Mouse (Mus musculus): ENCODE results near the gene Cgref1. TPM values are rescaled to one million over a fixed set of nuclear protein-coding genes. Genes with fewer than 3 reads are reported as not detected.

Gene Cgref1
- polyA plus RNA-seq, 1 experiment from 2014 or later = 62.7 TPM

- H3K27ac ChIP-seq = peak within 1 kb of the TSS; percentile 79
- H3K27me3 ChIP-seq (replicated peaks) = no peaks in the 10 kb centered on the region
- H3K4me3 ChIP-seq = peak within 1 kb of the TSS; percentile 58
- H3K9ac ChIP-seq = peak within 1 kb of the TSS; percentile 55
- peak; percentile 87 for ATAC-seq (replicated peaks)
- no peaks in the 10 kb centered on the region for H3K36me3 ChIP-seq (replicated peaks)
- WGBS = 1% methylated on average over 38 of the region's 40 CpGs
- H3K9me3 ChIP-seq = no peaks in the 10 kb centered on the region
- H3K4me1 ChIP-seq = peaks cover 22% of the 10 kb centered on the region
- peak within 1 kb of the TSS; percentile 90 for H3K4me2 ChIP-seq
Observed at GRCm38 (mm10) chr5:30921256-30922033, 23.9 kb downstream of the Cgref1 start, which contains the start of gene Khk. TSS of gene Khk (plus strand) at chr5:30921431.

DNA sequence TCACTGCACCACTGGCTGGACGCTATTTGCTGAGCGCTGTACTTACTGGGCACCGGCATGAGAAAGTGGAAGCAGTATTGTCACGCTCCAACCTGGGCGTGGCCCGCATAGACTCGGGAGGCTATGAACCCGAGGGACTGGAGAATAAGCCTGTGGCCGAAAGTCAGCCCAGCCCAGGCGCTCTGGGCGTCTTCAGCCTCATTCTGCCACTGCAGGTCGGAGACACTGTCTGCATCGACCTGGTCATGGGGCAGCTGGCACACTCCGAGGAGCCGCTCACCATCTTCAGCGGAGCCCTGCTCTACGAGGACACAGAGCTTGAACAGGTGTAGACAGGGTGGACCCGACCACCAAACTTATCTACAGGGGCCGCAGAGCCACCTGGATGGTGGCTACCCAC lies 24.8 kb downstream of the Cgref1 start:
- Histone ChIP-seq H3K27ac (no peak overlapping the region), H3K9me3 (no peaks in the 10 kb centered on the region), H3K4me2 (no peak overlapping the region), H3K4me3 (no peak overlapping the region), H3K4me1 (peaks cover 28% of the 10 kb centered on the region), H3K9ac (no peak overlapping the region), H3K36me3 (replicated peaks) (no peaks in the 10 kb centered on the region), H3K27me3 (replicated peaks) (no peaks in the 10 kb centered on the region)
- whole genome bisulfite sequencing = 65% methylated on average over 19 of the region's 19 CpGs
- ATAC-seq (replicated peaks) = peak; percentile 8; the same call in 1 of the 2 replicates

GRCm38 (mm10) chr5:30919831-30920614 lies 25.4 kb downstream of the Cgref1 start:
- WGBS = 72% methylated on average over 11 of the region's 11 CpGs
- H3K27ac ChIP-seq = no peak overlapping the region
- H3K9ac ChIP-seq = no peak overlapping the region
- no peak for ATAC-seq (replicated peaks)
- H3K27me3 ChIP-seq (replicated peaks) = no peaks in the 10 kb centered on the region
- H3K4me1 ChIP-seq = peaks cover 33% of the 10 kb centered on the region
- no peaks in the 10 kb centered on the region for H3K9me3 ChIP-seq
- H3K36me3 ChIP-seq (replicated peaks) = no peaks in the 10 kb centered on the region
- H3K4me2 ChIP-seq = no peak overlapping the region
- no peak overlapping the region for H3K4me3 ChIP-seq

- no peak for ATAC-seq (replicated peaks)
- WGBS = 86% methylated on average over 8 of the region's 8 CpGs
- no peak overlapping the region for H3K4me2 ChIP-seq
- H3K4me1 ChIP-seq = peaks cover 35% of the 10 kb centered on the region
- no peaks in the 10 kb centered on the region for H3K27me3 ChIP-seq (replicated peaks)
- H3K4me3 ChIP-seq = no peak overlapping the region
- no peak overlapping the region for H3K27ac ChIP-seq
- no peaks in the 10 kb centered on the region for H3K9me3 ChIP-seq
- no peak overlapping the region for H3K9ac ChIP-seq
- H3K36me3 ChIP-seq (replicated peaks) = no peaks in the 10 kb centered on the region
Observed at GRCm38 (mm10) chr5:30918691-30919090, 26.7 kb downstream of the Cgref1 start.

DNA sequence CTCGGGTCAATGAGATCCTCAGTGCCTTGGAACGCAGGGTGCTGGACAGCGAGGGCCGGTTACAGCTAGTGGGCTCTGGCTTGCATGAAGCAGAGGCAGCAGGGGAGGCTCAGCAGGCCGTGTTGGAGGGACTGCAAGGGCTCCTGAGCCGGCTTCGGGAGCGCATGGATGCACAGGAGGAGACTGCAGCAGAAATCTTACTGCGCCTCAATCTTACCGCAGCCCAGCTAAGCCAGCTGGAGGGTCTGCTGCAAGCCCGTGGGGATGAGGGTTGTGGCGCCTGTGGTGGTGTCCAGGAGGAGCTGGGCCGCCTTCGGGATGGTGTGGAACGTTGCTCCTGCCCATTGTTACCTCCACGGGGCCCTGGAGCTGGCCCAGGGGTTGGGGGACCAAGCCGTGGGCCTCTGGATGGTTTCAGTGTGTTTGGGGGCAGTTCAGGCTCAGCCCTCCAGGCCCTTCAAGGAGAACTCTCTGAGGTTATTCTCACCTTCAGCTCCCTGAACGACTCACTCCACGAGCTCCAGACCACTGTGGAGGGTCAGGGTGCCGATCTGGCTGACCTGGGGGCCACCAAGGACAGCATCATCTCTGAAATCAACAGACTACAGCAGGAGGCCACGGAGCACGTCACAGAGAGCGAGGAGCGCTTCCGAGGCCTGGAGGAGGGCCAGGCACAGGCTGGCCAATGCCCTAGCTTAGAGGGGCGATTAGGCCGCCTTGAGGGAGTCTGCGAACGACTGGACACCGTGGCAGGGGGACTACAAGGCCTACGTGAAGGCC lies 27.3 kb downstream of the Cgref1 start:
- Histone ChIP-seq H3K36me3 (replicated peaks) (no peaks in the 10 kb centered on the region), H3K27me3 (replicated peaks) (no peaks in the 10 kb centered on the region), H3K27ac (no peak overlapping the region), H3K4me3 (no peak overlapping the region), H3K9ac (no peak overlapping the region), H3K4me1 (peaks cover 40% of the 10 kb centered on the region), H3K9me3 (no peaks in the 10 kb centered on the region), H3K4me2 (no peak overlapping the region)
- no peak for ATAC-seq (replicated peaks)
- WGBS = 82% methylated on average over 31 of the region's 31 CpGs

DNA sequence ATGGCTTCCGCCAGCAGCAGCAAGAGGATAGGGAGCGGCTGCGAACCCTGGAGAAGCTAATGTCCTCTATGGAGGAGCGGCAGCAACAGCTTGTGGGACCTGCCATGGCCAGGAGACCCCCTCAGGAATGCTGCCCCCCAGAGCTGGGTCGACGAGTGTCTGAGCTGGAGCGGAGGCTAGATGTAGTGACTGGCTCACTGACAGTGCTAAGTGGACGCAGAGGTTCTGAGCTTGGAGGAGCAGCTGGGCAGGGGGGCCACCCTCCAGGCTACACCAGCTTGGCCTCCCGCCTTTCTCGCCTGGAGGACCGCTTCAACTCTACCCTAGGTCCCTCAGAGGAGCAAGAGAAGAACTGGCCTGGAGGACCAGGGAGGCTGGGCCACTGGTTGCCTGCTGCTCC lies 28.0 kb downstream of the Cgref1 start:
- Histone ChIP-seq H3K9me3 (no peaks in the 10 kb centered on the region), H3K4me1 (peaks cover 34% of the 10 kb centered on the region), H3K27ac (no peak overlapping the region), H3K4me3 (no peak overlapping the region), H3K27me3 (replicated peaks) (no peaks in the 10 kb centered on the region), H3K4me2 (no peak overlapping the region), H3K9ac (no peak overlapping the region), H3K36me3 (replicated peaks) (no peaks in the 10 kb centered on the region)
- ATAC-seq (replicated peaks) = no peak
- WGBS = 88% methylated on average over 11 of the region's 11 CpGs

GRCm38 (mm10) chr5:30916841-30917240 lies 28.6 kb downstream of the Cgref1 start:
- H3K9me3 ChIP-seq = no peaks in the 10 kb centered on the region
- WGBS = 94% methylated on average over 9 of the region's 9 CpGs
- no peak overlapping the region for H3K4me2 ChIP-seq
- H3K4me1 ChIP-seq = peaks cover 29% of the 10 kb centered on the region
- no peaks in the 10 kb centered on the region for H3K36me3 ChIP-seq (replicated peaks)
- H3K4me3 ChIP-seq = no peak overlapping the region
- no peaks in the 10 kb centered on the region for H3K27me3 ChIP-seq (replicated peaks)
- no peak for ATAC-seq (replicated peaks)
- H3K9ac ChIP-seq = no peak overlapping the region
- no peak overlapping the region for H3K27ac ChIP-seq

- H3K9ac ChIP-seq = no peak overlapping the region
- ATAC-seq (replicated peaks) = peak; percentile 88
- no peaks in the 10 kb centered on the region for H3K27me3 ChIP-seq (replicated peaks)
- H3K27ac ChIP-seq = peak overlapping the region; percentile 51
- H3K4me2 ChIP-seq = peak overlapping the region; percentile 31
- WGBS = under 1% methylated on average over 7 of the region's 7 CpGs
- H3K4me3 ChIP-seq = no peak overlapping the region; the same call in 1 of the 2 replicates
- H3K9me3 ChIP-seq = no peaks in the 10 kb centered on the region
- H3K4me1 ChIP-seq = peaks cover 24% of the 10 kb centered on the region
- H3K36me3 ChIP-seq (replicated peaks) = no peaks in the 10 kb centered on the region
Observed at GRCm38 (mm10) chr5:30915974-30916433, 29.4 kb downstream of the Cgref1 start.

DNA sequence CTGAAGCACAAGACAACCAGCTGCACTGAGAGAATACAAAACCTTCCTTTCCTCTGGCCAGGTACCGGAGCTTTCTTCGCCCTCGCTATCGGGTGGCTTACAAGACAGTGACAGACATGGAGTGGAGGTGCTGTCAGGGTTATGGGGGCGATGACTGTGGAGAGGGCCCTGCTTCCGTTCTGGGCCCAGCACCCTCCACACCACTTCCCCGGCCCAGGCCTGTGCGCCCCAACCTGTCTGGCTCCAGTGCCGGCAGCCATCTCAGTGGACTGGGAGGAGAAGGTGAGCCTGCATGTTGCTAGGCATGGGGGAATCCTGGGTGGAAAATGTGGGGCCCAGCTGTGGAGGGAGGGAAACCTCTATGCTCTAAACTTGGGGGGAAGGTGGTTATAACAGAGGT lies 29.9 kb downstream of the Cgref1 start:
- H3K4me1 ChIP-seq = peaks cover 20% of the 10 kb centered on the region
- H3K9me3 ChIP-seq = no peaks in the 10 kb centered on the region
- H3K9ac ChIP-seq = no peak overlapping the region
- H3K4me3 ChIP-seq = no peak overlapping the region
- no peaks in the 10 kb centered on the region for H3K27me3 ChIP-seq (replicated peaks)
- 70% methylated on average over 9 of the region's 9 CpGs for WGBS
- 0 out of 2 replicates have a peak overlapping the region, but pooled peaks have one; percentile 22 for H3K4me2 ChIP-seq
- ATAC-seq (replicated peaks) = peak; percentile 56
- H3K36me3 ChIP-seq (replicated peaks) = no peaks in the 10 kb centered on the region
- peak overlapping the region; percentile 34; the same call in 1 of the 2 replicates for H3K27ac ChIP-seq

DNA sequence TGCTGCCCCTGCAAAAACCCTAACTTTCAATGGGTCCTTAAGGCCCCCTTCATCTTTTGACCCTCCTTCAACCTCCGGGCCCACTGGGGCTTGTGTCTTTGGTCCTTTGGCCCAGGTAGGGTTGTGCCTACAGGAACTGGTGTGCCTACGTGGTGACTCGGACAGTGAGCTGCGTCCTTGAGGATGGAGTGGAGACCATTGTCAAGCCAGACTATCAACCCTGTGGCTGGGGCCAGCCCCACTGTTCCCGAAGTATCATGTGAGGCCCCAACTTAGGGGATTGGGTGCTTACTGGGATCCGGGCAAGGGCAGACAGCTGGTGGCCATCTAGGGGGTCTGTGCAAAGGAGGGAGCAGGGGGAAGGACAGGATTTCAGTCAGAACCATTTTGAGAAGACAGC lies 30.5 kb downstream of the Cgref1 start:
- Histone ChIP-seq H3K4me3 (no peak overlapping the region), H3K27ac (no peak overlapping the region), H3K4me2 (peak overlapping the region; percentile 22; the same call in 1 of the 2 replicates), H3K36me3 (replicated peaks) (no peaks in the 10 kb centered on the region), H3K4me1 (peaks cover 18% of the 10 kb centered on the region), H3K27me3 (replicated peaks) (no peaks in the 10 kb centered on the region), H3K9ac (no peak overlapping the region), H3K9me3 (no peaks in the 10 kb centered on the region)
- WGBS = 83% methylated on average over 6 of the region's 6 CpGs
- ATAC-seq (replicated peaks) = no peak

- no peak for ATAC-seq (replicated peaks)
- Histone ChIP-seq H3K4me3 (no peak overlapping the region), H3K27ac (peak overlapping the region; percentile 62; the same call in 1 of the 2 replicates), H3K9ac (no peak overlapping the region), H3K27me3 (replicated peaks) (no peaks in the 10 kb centered on the region), H3K36me3 (replicated peaks) (no peaks in the 10 kb centered on the region), H3K4me2 (peak overlapping the region; percentile 22; the same call in 1 of the 2 replicates), H3K9me3 (no peaks in the 10 kb centered on the region), H3K4me1 (peaks cover 18% of the 10 kb centered on the region)
- WGBS = 87% methylated on average over 7 of the region's 7 CpGs
Observed at GRCm38 (mm10) chr5:30914101-30914635, 31.2 kb downstream of the Cgref1 start.
